Mouse (Mus musculus): ENCODE measurements around the gene Wasf2.

GRCm38 (mm10) chr4:133194482-133194881, 64.2 kb downstream of the Wasf2 start:
- no peak for TF ChIP-seq CTCF (IDR thresholded peaks at IDR 0.05; ENCODE audit: extremely low read depth, insufficient read length, insufficient replicate concordance, low read depth, low read length)
- TF ChIP-seq POLR2A (IDR thresholded peaks at IDR 0.05; ENCODE audit: low read depth, low read length), result no peak

All from small intestine, adult 2 months (tissue).